Mouse (Mus musculus): ENCODE results near the gene 4933428G20Rik. TPM values are rescaled to one million over a fixed set of nuclear protein-coding genes. Genes with fewer than 3 reads are reported as not detected.

4933428G20Rik gene
- polyA plus RNA-seq, 1 experiment: not detected

- 32% methylated on average over 16 of the region's 16 CpGs for WGBS
- Histone ChIP-seq H3K36me3 (ENCODE audit: control insufficient read depth, insufficient read depth, low read length) (peaks cover 2% of the 10 kb centered on the region), H3K4me1 (ENCODE audit: control insufficient read depth, insufficient read depth, insufficient read length, low read length) (no peaks in the 10 kb centered on the region), H3K4me3 (ENCODE audit: low read depth, low read length) (no peak overlapping the region), H3K27ac (ENCODE audit: insufficient read depth, low read depth, low read length) (no peak overlapping the region), H3K27me3 (ENCODE audit: control insufficient read depth, insufficient read depth, low read length) (no peaks in the 10 kb centered on the region)
- peak; percentile 88; the same call in 1 of the 2 replicates for TF ChIP-seq CTCF (IDR thresholded peaks at IDR 0.05; ENCODE audit: extremely low read depth, insufficient read length, insufficient replicate concordance, low read depth, low read length)
- no peak for TF ChIP-seq POLR2A (IDR thresholded peaks at IDR 0.05; ENCODE audit: low read depth, low read length)
These were observed 10.4 kb downstream of the 4933428G20Rik start for GRCm38 (mm10) chr11:97489589-97490324.

GRCm38 (mm10) chr11:97487656-97488055 is 12.5 kb downstream of the 4933428G20Rik start:
- Histone ChIP-seq H3K27ac (ENCODE audit: insufficient read depth, low read depth, low read length) (no peak overlapping the region), H3K36me3 (ENCODE audit: control insufficient read depth, insufficient read depth, low read length) (peaks cover 2% of the 10 kb centered on the region), H3K27me3 (ENCODE audit: control insufficient read depth, insufficient read depth, low read length) (no peaks in the 10 kb centered on the region), H3K4me3 (ENCODE audit: low read depth, low read length) (no peak overlapping the region), H3K4me1 (ENCODE audit: control insufficient read depth, insufficient read depth, insufficient read length, low read length) (no peaks in the 10 kb centered on the region)
- WGBS: 61% methylated on average over 3 of the region's 3 CpGs
- no peak for TF ChIP-seq CTCF (IDR thresholded peaks at IDR 0.05; ENCODE audit: extremely low read depth, insufficient read length, insufficient replicate concordance, low read depth, low read length)
- TF ChIP-seq POLR2A (IDR thresholded peaks at IDR 0.05; ENCODE audit: low read depth, low read length): no peak

GRCm38 (mm10) chr11:97485661-97486060 is 14.5 kb downstream of the 4933428G20Rik start:
- Histone ChIP-seq H3K27me3 (ENCODE audit: control insufficient read depth, insufficient read depth, low read length) (no peaks in the 10 kb centered on the region), H3K36me3 (ENCODE audit: control insufficient read depth, insufficient read depth, low read length) (no peaks in the 10 kb centered on the region), H3K4me1 (ENCODE audit: control insufficient read depth, insufficient read depth, insufficient read length, low read length) (no peaks in the 10 kb centered on the region), H3K27ac (ENCODE audit: insufficient read depth, low read depth, low read length) (no peak overlapping the region), H3K4me3 (ENCODE audit: low read depth, low read length) (no peak overlapping the region)
- TF ChIP-seq POLR2A (IDR thresholded peaks at IDR 0.05; ENCODE audit: low read depth, low read length) (no peak), CTCF (IDR thresholded peaks at IDR 0.05; ENCODE audit: extremely low read depth, insufficient read length, insufficient replicate concordance, low read depth, low read length) (no peak)
- 59% methylated on average over 8 of the region's 8 CpGs for WGBS

- no peak overlapping the region for H3K27ac ChIP-seq (ENCODE audit: insufficient read depth, low read depth, low read length)
- WGBS: 59% methylated on average over 8 of the region's 8 CpGs
- H3K4me1 ChIP-seq (ENCODE audit: control insufficient read depth, insufficient read depth, insufficient read length, low read length): no peaks in the 10 kb centered on the region
- no peaks in the 10 kb centered on the region for H3K27me3 ChIP-seq (ENCODE audit: control insufficient read depth, insufficient read depth, low read length)
- no peak for TF ChIP-seq POLR2A (IDR thresholded peaks at IDR 0.05; ENCODE audit: low read depth, low read length)
- TF ChIP-seq CTCF (IDR thresholded peaks at IDR 0.05; ENCODE audit: extremely low read depth, insufficient read length, insufficient replicate concordance, low read depth, low read length): no peak
- H3K4me3 ChIP-seq (ENCODE audit: low read depth, low read length): no peak overlapping the region
- no peaks in the 10 kb centered on the region for H3K36me3 ChIP-seq (ENCODE audit: control insufficient read depth, insufficient read depth, low read length)
These were observed 20.3 kb downstream of the 4933428G20Rik start for GRCm38 (mm10) chr11:97479824-97480223.

GRCm38 (mm10) chr11:97479085-97479484 is 21.1 kb downstream of the 4933428G20Rik start:
- no peaks in the 10 kb centered on the region for H3K36me3 ChIP-seq (ENCODE audit: control insufficient read depth, insufficient read depth, low read length)
- H3K4me1 ChIP-seq (ENCODE audit: control insufficient read depth, insufficient read depth, insufficient read length, low read length): no peaks in the 10 kb centered on the region
- WGBS: 74% methylated on average over 10 of the region's 10 CpGs
- H3K27ac ChIP-seq (ENCODE audit: insufficient read depth, low read depth, low read length): no peak overlapping the region
- H3K4me3 ChIP-seq (ENCODE audit: low read depth, low read length): no peak overlapping the region
- no peaks in the 10 kb centered on the region for H3K27me3 ChIP-seq (ENCODE audit: control insufficient read depth, insufficient read depth, low read length)
- TF ChIP-seq CTCF (IDR thresholded peaks at IDR 0.05; ENCODE audit: extremely low read depth, insufficient read length, insufficient replicate concordance, low read depth, low read length): no peak
- no peak for TF ChIP-seq POLR2A (IDR thresholded peaks at IDR 0.05; ENCODE audit: low read depth, low read length)

GRCm38 (mm10) chr11:97478345-97478744 is 21.8 kb downstream of the 4933428G20Rik start:
- TF ChIP-seq POLR2A (IDR thresholded peaks at IDR 0.05; ENCODE audit: low read depth, low read length) (no peak), CTCF (IDR thresholded peaks at IDR 0.05; ENCODE audit: extremely low read depth, insufficient read length, insufficient replicate concordance, low read depth, low read length) (no peak)
- Histone ChIP-seq H3K4me1 (ENCODE audit: control insufficient read depth, insufficient read depth, insufficient read length, low read length) (no peaks in the 10 kb centered on the region), H3K36me3 (ENCODE audit: control insufficient read depth, insufficient read depth, low read length) (no peaks in the 10 kb centered on the region), H3K27me3 (ENCODE audit: control insufficient read depth, insufficient read depth, low read length) (no peaks in the 10 kb centered on the region), H3K4me3 (ENCODE audit: low read depth, low read length) (no peak overlapping the region), H3K27ac (ENCODE audit: insufficient read depth, low read depth, low read length) (no peak overlapping the region)
- 67% methylated on average over 6 of the region's 6 CpGs for WGBS

- H3K27me3 ChIP-seq (ENCODE audit: control insufficient read depth, insufficient read depth, low read length): no peaks in the 10 kb centered on the region
- TF ChIP-seq POLR2A (IDR thresholded peaks at IDR 0.05; ENCODE audit: low read depth, low read length) (no peak), CTCF (IDR thresholded peaks at IDR 0.05; ENCODE audit: extremely low read depth, insufficient read length, insufficient replicate concordance, low read depth, low read length) (no peak)
- H3K4me3 ChIP-seq (ENCODE audit: low read depth, low read length): no peak overlapping the region
- H3K4me1 ChIP-seq (ENCODE audit: control insufficient read depth, insufficient read depth, insufficient read length, low read length): no peaks in the 10 kb centered on the region
- H3K27ac ChIP-seq (ENCODE audit: insufficient read depth, low read depth, low read length): no peak overlapping the region
- H3K36me3 ChIP-seq (ENCODE audit: control insufficient read depth, insufficient read depth, low read length): no peaks in the 10 kb centered on the region
- 81% methylated on average over 7 of the region's 7 CpGs for WGBS
These were observed 22.7 kb downstream of the 4933428G20Rik start for GRCm38 (mm10) chr11:97477431-97477830.

Data from small intestine, adult 2 months (tissue).